Mouse (Mus musculus) liver, embryonic 16.5 days (tissue): ENCODE measurements around the gene Ndufs4. TPM values are rescaled to one million over a fixed set of nuclear protein-coding genes. Genes with fewer than 3 reads are reported as not detected.
A peak's percentile ranks its signal among the peaks of the same experiment; 100 is the strongest.

Experiments
- ATAC-seq: fragments of 200-750 bp; cut with Nextera tagmentation; 2 replicates; pipeline ENCODE4 v1.8.0; 2017; ENCODE audit warnings: low read depth, mild to moderate bottlenecking, moderate number of reproducible peaks, moderate library complexity
- H3K27ac ChIP-seq: fragments of 300-500 bp; sonication (generic); 2 replicates; pipeline ENCODE4 v1.5.1; 2014; ENCODE audit warnings: mild to moderate bottlenecking, low read length
- H3K27me3 ChIP-seq: fragments of 300-500 bp; sonication (generic); 2 replicates; pipeline ENCODE4 v1.6.1; 2014; ENCODE audit warnings: low read depth, low read length, mixed read lengths; ENCODE audit not compliant: control insufficient read depth, insufficient read depth
- H3K36me3 ChIP-seq: fragments of 300-500 bp; sonication (generic); 2 replicates; pipeline ENCODE4 v1.6.1; 2014; ENCODE audit warnings: mild to moderate bottlenecking; ENCODE audit not compliant: control insufficient read depth, insufficient read depth
- H3K4me1 ChIP-seq: fragments of 300-500 bp; sonication (generic); 2 replicates; pipeline ENCODE4 v1.6.1; 2014; ENCODE audit warnings: low read depth, low read length, mixed read lengths; ENCODE audit not compliant: control insufficient read depth
- H3K4me2 ChIP-seq: fragments of 300-500 bp; sonication (generic); 2 replicates; pipeline ENCODE4 v1.6.1; 2014; ENCODE audit warnings: low read depth, low read length, mixed read lengths
- H3K4me3 ChIP-seq: fragments of 300-500 bp; sonication (generic); 2 replicates; pipeline ENCODE4 v1.5.1; 2014; ENCODE audit warnings: low read depth, mild to moderate bottlenecking, low read length
- H3K9ac ChIP-seq: fragments of 300-500 bp; sonication (generic); 2 replicates; pipeline ENCODE4 v1.6.1; 2014; ENCODE audit warnings: low read depth, low read length
- H3K9me3 ChIP-seq: fragments of 300-500 bp; sonication (generic); replicated peaks from 2 replicates; pipeline ENCODE4 v1.6.1; 2016; ENCODE audit warnings: low read length; ENCODE audit not compliant: control insufficient read depth
- WGBS: fragments of 180-500 bp; shearing (Covaris S2); extraction: QIAGEN DNeasy Blood & Tissue Kit; methylation state at CpG from one replicate; pipeline ENCODE4 v1.1.7; 2014; ENCODE audit not compliant: insufficient replicate concordance; 5-methylcytosine and 5-hydroxymethylcytosine counted together
- polyA plus RNA-seq: library from polyadenylated mRNA; unstranded; fragments of >200 nt; fragmentation: Nextera tagmentation; extraction: Ambion mirVana; gene quantifications from 2 replicates; pipeline ENCODE4 v1.2.1, GENCODE M21; 2015

Ndufs4 gene
- 127 and 133 TPM in 2 replicates for polyA plus RNA-seq

DNA sequence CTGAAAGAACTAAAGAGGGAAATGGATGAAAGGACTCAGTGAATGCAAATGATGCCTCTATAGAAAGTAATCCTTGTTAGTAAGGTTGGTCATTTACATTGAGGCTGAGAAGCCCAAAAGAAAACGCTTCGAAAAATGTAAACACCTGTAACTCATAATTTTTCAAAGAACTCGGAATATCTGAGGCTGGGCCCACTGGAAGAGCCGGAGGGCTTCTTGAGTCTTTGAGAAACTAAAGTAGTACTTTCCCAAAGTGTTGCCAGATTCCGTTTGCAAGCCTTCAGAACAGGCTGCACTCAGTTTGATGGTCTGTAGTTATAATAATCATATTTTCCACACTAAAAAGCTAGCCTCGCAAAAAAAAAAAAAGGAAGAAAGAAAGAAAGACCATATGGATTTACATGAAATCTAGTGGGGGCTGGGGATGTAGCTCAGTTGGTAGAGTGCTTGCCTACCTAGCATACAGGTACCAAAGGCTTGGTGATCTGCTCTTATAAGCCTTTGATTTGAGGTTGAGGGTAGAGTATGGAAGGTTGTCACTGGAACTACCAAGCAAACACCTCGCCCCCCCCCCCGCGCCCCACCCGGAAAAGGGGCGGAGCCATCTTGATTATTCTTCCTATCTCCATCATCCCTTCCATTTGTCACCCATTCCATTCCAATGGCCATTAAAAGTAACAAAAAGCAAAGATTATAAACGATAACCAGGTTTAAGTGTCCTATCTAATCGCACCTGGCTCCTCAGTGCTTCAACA, at the start of gene Ndufs4:
Ndufs4 (minus strand) TSS at position 48 of the 755 bp plus-strand sequence.
- Histone ChIP-seq H3K9me3 (no peaks in the 10 kb centered on the region), H3K27me3 (no peaks in the 10 kb centered on the region), H3K4me1 (peaks cover 4% of the 10 kb centered on the region), H3K4me3 (peak within 1 kb of the TSS; percentile 86), H3K27ac (0 out of 2 replicates have a peak within 1 kb of the TSS, but pooled peaks have one; percentile 33), H3K4me2 (peak within 1 kb of the TSS; percentile 56), H3K9ac (peak within 1 kb of the TSS; percentile 80), H3K36me3 (no peaks in the 10 kb centered on the region)
- WGBS = 40% methylated on average over 13 of the region's 13 CpGs
- no peak for ATAC-seq

DNA sequence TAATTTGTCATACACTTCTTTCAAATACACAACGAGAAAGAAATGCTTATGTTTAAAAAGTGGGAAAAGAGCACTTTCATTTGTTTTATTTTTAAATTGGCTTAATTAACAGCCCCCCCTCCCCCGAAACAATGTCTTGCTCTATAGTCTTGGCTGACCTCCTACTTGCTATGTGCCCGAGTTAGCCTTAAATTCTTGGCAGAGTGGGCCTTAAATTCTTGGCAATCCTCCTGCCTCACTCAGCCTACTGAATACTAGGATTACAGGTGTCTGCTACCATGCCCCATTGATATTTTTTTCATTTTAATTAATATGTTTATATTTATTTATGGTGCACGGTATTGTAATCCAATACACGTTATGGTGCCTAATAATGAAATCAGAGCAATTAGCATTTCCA, 44.4 kb upstream of the Ndufs4 start:
- Histone ChIP-seq H3K36me3 (no peaks in the 10 kb centered on the region), H3K9ac (no peak overlapping the region), H3K27me3 (no peaks in the 10 kb centered on the region), H3K9me3 (no peaks in the 10 kb centered on the region), H3K4me2 (no peak overlapping the region), H3K4me3 (no peak overlapping the region), H3K4me1 (no peaks in the 10 kb centered on the region), H3K27ac (no peak overlapping the region)
- WGBS = 63% methylated on average over 5 of the region's 5 CpGs
- no peak for ATAC-seq

DNA sequence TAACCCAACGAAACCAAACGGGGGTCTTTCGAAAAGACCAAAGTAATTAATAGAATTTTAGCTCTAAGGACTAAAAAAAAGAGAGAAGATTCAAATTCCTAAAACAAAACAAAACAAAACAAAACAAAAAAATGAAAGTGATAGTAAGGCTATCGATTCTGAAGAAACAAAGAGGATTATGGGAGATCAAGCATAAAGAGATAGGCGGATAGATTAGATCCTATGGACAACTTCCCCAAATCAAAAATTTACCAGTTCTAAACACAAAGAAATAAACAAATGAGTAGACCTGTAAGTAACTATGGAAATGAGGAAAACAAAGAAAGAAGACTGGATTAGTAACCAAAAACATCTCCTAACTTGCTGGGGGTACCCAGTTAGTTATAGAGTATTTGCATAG, 37.2 kb upstream of the Ndufs4 start:
- H3K9ac ChIP-seq = no peak overlapping the region
- no peaks in the 10 kb centered on the region for H3K9me3 ChIP-seq
- H3K4me2 ChIP-seq = no peak overlapping the region
- H3K4me3 ChIP-seq = no peak overlapping the region
- no peak overlapping the region for H3K27ac ChIP-seq
- ATAC-seq = no peak
- H3K27me3 ChIP-seq = no peaks in the 10 kb centered on the region
- 81% methylated on average over 5 of the region's 5 CpGs for WGBS
- H3K36me3 ChIP-seq = no peaks in the 10 kb centered on the region
- H3K4me1 ChIP-seq = no peaks in the 10 kb centered on the region

DNA sequence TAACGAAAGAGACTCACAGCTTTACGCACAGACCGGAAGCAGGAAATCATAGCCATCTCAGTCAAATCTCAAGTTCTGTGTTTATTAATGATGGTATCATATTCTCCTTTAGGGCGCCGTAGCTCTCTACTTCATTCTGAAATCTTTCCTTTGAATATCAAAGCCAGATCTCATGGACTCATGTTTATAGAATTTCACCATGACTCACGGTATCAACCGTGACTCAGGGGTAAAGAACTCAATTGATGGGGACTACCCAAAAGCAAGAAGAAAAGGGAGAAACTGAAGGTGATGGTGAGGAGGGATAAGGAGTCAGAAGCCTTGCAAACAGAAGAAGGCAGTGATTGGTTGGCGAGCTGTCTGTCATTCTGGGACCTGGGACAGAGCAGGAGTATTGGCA, 32.2 kb upstream of the Ndufs4 start:
- 65% methylated on average over 8 of the region's 8 CpGs for WGBS
- Histone ChIP-seq H3K27ac (no peak overlapping the region), H3K4me3 (no peak overlapping the region), H3K4me2 (no peak overlapping the region), H3K9me3 (no peaks in the 10 kb centered on the region), H3K9ac (no peak overlapping the region), H3K4me1 (no peaks in the 10 kb centered on the region), H3K36me3 (no peaks in the 10 kb centered on the region), H3K27me3 (no peaks in the 10 kb centered on the region)
- no peak for ATAC-seq

DNA sequence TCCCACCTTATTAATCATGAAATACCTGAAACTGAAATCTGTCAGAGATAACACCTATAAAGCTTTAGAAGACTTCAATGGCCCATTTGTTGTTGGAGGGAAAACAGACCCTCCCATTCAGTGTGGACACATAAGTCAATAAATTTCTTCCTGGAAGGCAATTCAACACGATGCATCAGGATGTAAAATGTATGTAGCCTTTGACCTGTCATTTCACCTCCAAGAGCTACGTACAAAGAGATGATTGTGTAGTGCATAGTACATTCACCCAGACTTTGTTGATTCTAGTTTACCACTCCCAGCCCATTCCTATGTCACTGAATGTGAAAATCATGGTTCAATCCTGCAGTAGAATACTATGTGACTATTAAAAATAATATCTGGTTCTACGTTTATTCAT, 31.3 kb upstream of the Ndufs4 start:
- H3K9me3 ChIP-seq = no peaks in the 10 kb centered on the region
- no peak overlapping the region for H3K9ac ChIP-seq
- no peaks in the 10 kb centered on the region for H3K27me3 ChIP-seq
- no peaks in the 10 kb centered on the region for H3K36me3 ChIP-seq
- H3K4me2 ChIP-seq = no peak overlapping the region
- H3K4me3 ChIP-seq = no peak overlapping the region
- H3K27ac ChIP-seq = no peak overlapping the region
- no peaks in the 10 kb centered on the region for H3K4me1 ChIP-seq
- WGBS = 60% methylated on average over 3 of the region's 3 CpGs
- ATAC-seq = no peak

DNA sequence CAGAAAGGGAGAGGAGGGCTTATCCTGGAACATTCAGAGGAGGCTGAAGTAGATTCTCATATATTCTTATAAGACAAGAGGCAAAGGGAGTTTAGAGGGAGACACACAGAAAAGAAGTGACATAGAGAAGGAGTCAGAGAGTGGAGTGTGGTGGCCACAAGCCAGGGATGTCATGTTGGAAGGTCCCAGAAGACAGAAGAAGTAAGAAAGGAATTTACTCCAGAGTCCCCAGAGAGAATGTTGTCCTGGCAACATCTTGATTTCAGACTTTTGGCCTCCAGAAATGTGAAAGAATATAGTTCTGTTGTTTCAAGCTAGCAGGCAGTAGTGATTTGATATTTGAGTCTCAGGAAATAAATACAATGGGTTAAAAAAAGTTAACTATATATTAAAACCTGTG, 24.3 kb upstream of the Ndufs4 start:
- Histone ChIP-seq H3K9me3 (no peaks in the 10 kb centered on the region), H3K27ac (no peak overlapping the region), H3K4me3 (no peak overlapping the region), H3K4me2 (no peak overlapping the region), H3K9ac (no peak overlapping the region), H3K27me3 (no peaks in the 10 kb centered on the region), H3K36me3 (no peaks in the 10 kb centered on the region), H3K4me1 (no peaks in the 10 kb centered on the region)
- no peak for ATAC-seq

DNA sequence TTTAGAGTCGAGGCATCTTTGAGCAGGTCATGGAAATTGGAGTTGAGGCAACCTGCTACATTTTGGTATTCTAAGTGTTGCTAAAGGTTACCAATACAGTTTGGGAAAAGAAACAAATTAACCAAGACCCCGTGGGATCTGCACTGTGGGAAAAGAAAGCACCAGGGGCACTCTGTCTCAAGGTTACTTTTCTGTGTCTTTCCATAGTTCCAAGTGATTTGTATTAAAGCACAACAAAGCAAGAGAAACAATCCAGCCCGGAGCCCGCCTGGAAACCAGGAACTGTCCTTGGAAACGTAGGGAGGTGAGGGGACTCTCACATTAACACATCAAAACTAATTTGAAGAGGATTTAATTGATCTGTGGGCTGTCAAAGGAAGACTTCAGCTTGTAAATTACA, 18.8 kb upstream of the Ndufs4 start:
- Histone ChIP-seq H3K4me3 (no peak overlapping the region), H3K27me3 (no peaks in the 10 kb centered on the region), H3K4me1 (no peaks in the 10 kb centered on the region), H3K36me3 (no peaks in the 10 kb centered on the region), H3K9ac (no peak overlapping the region), H3K9me3 (no peaks in the 10 kb centered on the region), H3K27ac (no peak overlapping the region), H3K4me2 (no peak overlapping the region)
- WGBS = 32% methylated on average over 5 of the region's 5 CpGs
- ATAC-seq = no peak

DNA sequence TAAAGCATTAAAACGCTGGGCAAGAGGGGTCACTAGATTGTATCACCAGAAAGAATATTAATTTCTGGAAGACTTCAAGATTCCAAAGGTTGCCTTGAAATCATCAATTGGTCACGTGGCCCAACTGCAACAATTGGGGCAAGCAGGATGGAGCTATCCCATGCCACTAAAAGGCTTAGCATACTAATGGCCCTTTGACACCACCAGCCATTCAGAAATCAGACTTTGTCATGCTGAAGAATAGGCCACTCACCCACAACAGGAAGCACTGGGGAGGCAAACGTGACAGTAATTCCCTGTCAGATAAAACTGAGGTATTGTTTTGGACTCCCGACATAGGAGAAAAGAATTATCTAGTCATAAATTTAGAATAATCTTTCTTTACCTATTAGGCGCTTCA, 18.4 kb upstream of the Ndufs4 start:
- Histone ChIP-seq H3K36me3 (no peaks in the 10 kb centered on the region), H3K27ac (no peak overlapping the region), H3K27me3 (no peaks in the 10 kb centered on the region), H3K9ac (no peak overlapping the region), H3K4me2 (no peak overlapping the region), H3K4me3 (no peak overlapping the region), H3K9me3 (no peaks in the 10 kb centered on the region), H3K4me1 (no peaks in the 10 kb centered on the region)
- ATAC-seq = no peak
- WGBS = 16% methylated on average over 5 of the region's 5 CpGs

DNA sequence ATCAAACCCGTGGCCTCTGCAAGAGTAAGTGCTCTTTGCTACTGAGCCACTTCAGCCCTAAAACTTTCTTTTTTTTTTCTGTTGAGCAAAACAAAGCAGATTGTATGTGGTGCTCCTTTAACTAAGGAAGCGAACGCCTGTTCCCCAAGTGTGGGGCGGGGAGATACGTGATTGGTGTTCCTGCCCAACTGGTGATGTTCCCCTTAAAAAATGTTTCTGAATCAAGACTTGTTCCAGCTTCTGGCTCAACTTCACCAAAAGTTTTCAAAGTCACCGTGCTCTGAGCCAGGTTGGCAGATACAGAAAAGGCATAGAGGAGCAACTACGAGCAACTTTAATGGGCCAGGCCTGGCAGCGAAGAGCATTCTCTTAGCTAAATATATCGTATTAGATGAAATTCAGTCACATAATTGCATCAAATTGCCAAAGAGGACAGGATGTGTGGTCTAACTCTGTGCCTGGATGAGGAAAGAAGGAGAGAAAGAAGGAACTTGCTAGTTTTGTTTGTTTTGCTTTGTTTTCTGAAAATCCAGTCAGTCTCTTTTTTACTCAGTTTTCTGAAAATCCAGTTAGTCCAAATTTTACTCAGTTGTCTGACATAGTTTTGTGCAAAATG, 17.1 kb upstream of the Ndufs4 start:
- 76% methylated on average over 9 of the region's 9 CpGs for WGBS
- H3K4me1 ChIP-seq = no peaks in the 10 kb centered on the region
- no peaks in the 10 kb centered on the region for H3K36me3 ChIP-seq

More for the DNA sequence above, 17.1 kb upstream of the Ndufs4 start:
- Histone ChIP-seq H3K27ac (no peak overlapping the region), H3K9me3 (no peaks in the 10 kb centered on the region), H3K4me3 (no peak overlapping the region), H3K27me3 (no peaks in the 10 kb centered on the region), H3K4me2 (no peak overlapping the region), H3K9ac (no peak overlapping the region)
- ATAC-seq = no peak
